Comparison of ENCODE assay signal across 22 mouse cellular contexts in genomic region chr6:138099646-138100045, GRCm38 (mm10). TPM values are rescaled to one million over a fixed set of nuclear protein-coding genes. Genes with fewer than 3 reads are reported as not detected.
A peak's percentile ranks its signal among the peaks of the same experiment; 100 is the strongest.
DNase-seq lines count a peak whose midpoint lies in the region; ATAC-seq lines count a peak whose summit lies in the region.
"Had no signal": no experiment of that assay in that cellular context is flagged by ENCODE, and none has a peak within 500 bp of the region (broad histone marks: within the 10 kb centered on the region; RNA-seq: fewer than 3 reads in every experiment).

No protein-coding gene starts in this region.

- 81% methylated on average over 3 of the region's 3 CpGs for WGBS in hindbrain, embryonic 11.5 days
- WGBS in hindbrain, embryonic 13.5 days: 73% methylated on average over 3 of the region's 3 CpGs
- WGBS in kidney, embryonic 16.5 days: 45% methylated on average over 3 of the region's 3 CpGs
- 46% methylated on average over 3 of the region's 3 CpGs for WGBS in liver, embryonic 16.5 days (ENCODE audit: insufficient replicate concordance)

- H3K9me3 ChIP-seq in hindbrain, embryonic 11.5 days (ENCODE audit: control insufficient read depth, low read length): no peaks in the 10 kb centered on the region
- no peaks in the 10 kb centered on the region for H3K9me3 ChIP-seq in hindbrain, embryonic 13.5 days
- no peaks in the 10 kb centered on the region for H3K9me3 ChIP-seq in kidney, embryonic 16.5 days (ENCODE audit: low read length)
- no peaks in the 10 kb centered on the region for H3K9me3 ChIP-seq in liver, embryonic 16.5 days (replicated peaks; ENCODE audit: control insufficient read depth, low read length)
- H3K9me3 ChIP-seq: embryonic facial prominence, embryonic 13.5 days; forebrain, embryonic 12.5 days; heart, embryonic 13.5 days; hindbrain, embryonic 12.5 days had no signal

- DNase-seq in hindbrain, embryonic 11.5 days (ENCODE audit: low spot score): no peak
- DNase-seq in kidney, postnatal 14 days: no peak
- peak; percentile 11 for DNase-seq in ES-CJ7 (ENCODE audit: low read depth, low spot score)
- no peak for DNase-seq in thymus, postnatal 10 days (ENCODE audit: low spot score in 2 of 2)
- DNase-seq: adrenal gland, adult 8-10 months; adrenal gland, postnatal 36 days; cerebellum, adult 8-10 months; cerebellum, postnatal 14 days; embryo, embryonic 11 days; gastrocnemius, adult 2 months; gastrocnemius, postnatal 36 days; heart, adult 11 months; heart, postnatal 36 days had no signal

- no peak overlapping the region for H3K27ac ChIP-seq in hindbrain, embryonic 11.5 days (ENCODE audit: low read depth, low read length)
- H3K27ac ChIP-seq in hindbrain, embryonic 13.5 days: no peak overlapping the region
- H3K27ac ChIP-seq in kidney, embryonic 16.5 days (ENCODE audit: low read length): no peak overlapping the region
- no peak overlapping the region for H3K27ac ChIP-seq in liver, embryonic 16.5 days (ENCODE audit: low read length)
- H3K27ac ChIP-seq: embryonic facial prominence, embryonic 13.5 days; forebrain, embryonic 12.5 days; gastrocnemius, adult 2 months; heart, embryonic 13.5 days; hindbrain, embryonic 12.5 days; hindbrain, postnatal 0 days had no signal

- ATAC-seq in hindbrain, embryonic 11.5 days (ENCODE audit: low FRiP score): 0 out of 2 replicates have a peak, but pooled peaks have one; percentile 20
- no peak for ATAC-seq in hindbrain, embryonic 13.5 days (ENCODE audit: low FRiP score)
- ATAC-seq in kidney, embryonic 16.5 days (ENCODE audit: low FRiP score, low TSS enrichment): peak; percentile 63; the same call in 1 of the 2 replicates
- peak; percentile 64; the same call in 1 of the 2 replicates for ATAC-seq in liver, embryonic 16.5 days (ENCODE audit: low read depth)
- ATAC-seq: hindbrain, postnatal 0 days had no signal

- H3K9ac ChIP-seq in hindbrain, embryonic 11.5 days (ENCODE audit: low read depth, low read length): no peak overlapping the region
- no peak overlapping the region for H3K9ac ChIP-seq in hindbrain, embryonic 13.5 days
- no peak overlapping the region for H3K9ac ChIP-seq in kidney, embryonic 16.5 days (replicated peaks; ENCODE audit: low read length)
- H3K9ac ChIP-seq in liver, embryonic 16.5 days (ENCODE audit: low read depth, low read length): no peak overlapping the region
- H3K9ac ChIP-seq: embryonic facial prominence, embryonic 13.5 days; forebrain, embryonic 12.5 days; heart, embryonic 13.5 days; hindbrain, embryonic 12.5 days had no signal

- H3K4me1 ChIP-seq in hindbrain, embryonic 11.5 days (replicated peaks; ENCODE audit: control insufficient read depth, insufficient read depth, low read length): no peaks in the 10 kb centered on the region
- H3K4me1 ChIP-seq in hindbrain, embryonic 13.5 days (replicated peaks): no peaks in the 10 kb centered on the region
- H3K4me1 ChIP-seq in kidney, embryonic 16.5 days (ENCODE audit: insufficient read depth, low read length): no peaks in the 10 kb centered on the region
- H3K4me1 ChIP-seq in liver, embryonic 16.5 days (ENCODE audit: control insufficient read depth, low read depth, low read length): no peaks in the 10 kb centered on the region
- H3K4me1 ChIP-seq: embryonic facial prominence, embryonic 13.5 days; forebrain, embryonic 12.5 days; heart, embryonic 13.5 days; hindbrain, embryonic 12.5 days had no signal

- no peaks in the 10 kb centered on the region for H3K27me3 ChIP-seq in hindbrain, embryonic 11.5 days (ENCODE audit: control insufficient read depth, insufficient read depth, low read length)
- H3K27me3 ChIP-seq in hindbrain, embryonic 13.5 days: no peaks in the 10 kb centered on the region
- no peaks in the 10 kb centered on the region for H3K27me3 ChIP-seq in kidney, embryonic 16.5 days (ENCODE audit: insufficient read depth, low read length)
- no peaks in the 10 kb centered on the region for H3K27me3 ChIP-seq in liver, embryonic 16.5 days (ENCODE audit: control insufficient read depth, insufficient read depth, low read depth, low read length)
- H3K27me3 ChIP-seq: CH12.LX; embryonic facial prominence, embryonic 13.5 days; forebrain, embryonic 12.5 days; heart, embryonic 13.5 days; hindbrain, embryonic 12.5 days had no signal

- H3K4me2 ChIP-seq in hindbrain, embryonic 11.5 days (replicated peaks; ENCODE audit: low read depth, low read length): no peak overlapping the region
- no peak overlapping the region for H3K4me2 ChIP-seq in hindbrain, embryonic 13.5 days
- no peak overlapping the region for H3K4me2 ChIP-seq in kidney, embryonic 16.5 days (replicated peaks; ENCODE audit: low read depth, low read length)
- H3K4me2 ChIP-seq in liver, embryonic 16.5 days (ENCODE audit: low read depth, low read length): no peak overlapping the region
- H3K4me2 ChIP-seq: embryonic facial prominence, embryonic 13.5 days; forebrain, embryonic 12.5 days; heart, embryonic 13.5 days; hindbrain, embryonic 12.5 days had no signal

- H3K36me3 ChIP-seq in hindbrain, embryonic 11.5 days (ENCODE audit: control insufficient read depth, insufficient read depth, low read length): no peaks in the 10 kb centered on the region
- H3K36me3 ChIP-seq in hindbrain, embryonic 13.5 days: no peaks in the 10 kb centered on the region
- no peaks in the 10 kb centered on the region for H3K36me3 ChIP-seq in kidney, embryonic 16.5 days (ENCODE audit: insufficient read depth, low read length)
- H3K36me3 ChIP-seq in liver, embryonic 16.5 days (ENCODE audit: control insufficient read depth, insufficient read depth): no peaks in the 10 kb centered on the region
- H3K36me3 ChIP-seq: embryonic facial prominence, embryonic 13.5 days; forebrain, embryonic 12.5 days; heart, embryonic 13.5 days; hindbrain, embryonic 12.5 days had no signal

- no peak overlapping the region for H3K4me3 ChIP-seq in hindbrain, embryonic 11.5 days (ENCODE audit: low read depth, low read length)
- no peak overlapping the region for H3K4me3 ChIP-seq in hindbrain, embryonic 13.5 days
- no peak overlapping the region for H3K4me3 ChIP-seq in kidney, embryonic 16.5 days (ENCODE audit: low read length)
- no peak overlapping the region for H3K4me3 ChIP-seq in liver, embryonic 16.5 days (ENCODE audit: low read depth, low read length)
- H3K4me3 ChIP-seq: embryonic facial prominence, embryonic 13.5 days; forebrain, embryonic 12.5 days; gastrocnemius, adult 2 months; heart, embryonic 13.5 days; hindbrain, embryonic 12.5 days had no signal

RNA-seq across cellular contexts. Expression of gene Slc15a5, which starts 19.9 kb away (rescaled TPM):
- polyA plus RNA-seq in hindbrain, embryonic 11.5 days (2014; fragmentation: Nextera tagmentation; extraction: Ambion mirVana): 0.07 TPM in 1 of 2 replicates, not detected in the other
- polyA plus RNA-seq in hindbrain, embryonic 13.5 days (2015; fragmentation: Nextera tagmentation; extraction: Ambion mirVana): 0.10 TPM in 1 of 2 replicates, not detected in the other
- polyA plus RNA-seq in kidney, embryonic 16.5 days (2015; fragmentation: Nextera tagmentation; extraction: Ambion mirVana): 0.24 and 0.30 TPM in 2 replicates
- polyA plus RNA-seq in liver, embryonic 16.5 days (2015; fragmentation: Nextera tagmentation; extraction: Ambion mirVana): not detected in 2 replicates
- polyA plus RNA-seq: embryonic facial prominence, embryonic 13.5 days; forebrain, embryonic 12.5 days; heart, embryonic 13.5 days; hindbrain, embryonic 12.5 days had no signal

RNA-seq across cellular contexts. Expression of gene Mgst1, which starts 40.5 kb away (rescaled TPM):
- 57.2 and 64.2 TPM in 2 replicates for polyA plus RNA-seq in hindbrain, embryonic 11.5 days (2014; fragmentation: Nextera tagmentation; extraction: Ambion mirVana)
- 117 and 132 TPM in 2 replicates for polyA plus RNA-seq in hindbrain, embryonic 13.5 days (2015; fragmentation: Nextera tagmentation; extraction: Ambion mirVana)
- 269 and 270 TPM in 2 replicates for polyA plus RNA-seq in kidney, embryonic 16.5 days (2015; fragmentation: Nextera tagmentation; extraction: Ambion mirVana)
- polyA plus RNA-seq in liver, embryonic 16.5 days (2015; fragmentation: Nextera tagmentation; extraction: Ambion mirVana): 488 and 536 TPM in 2 replicates
